Mouse (Mus musculus): ENCODE results near the gene Cfap97d2.

- TF ChIP-seq CTCF (IDR thresholded peaks at IDR 0.05; ENCODE audit: low read depth) (no peak), EP300 (IDR thresholded peaks at IDR 0.05; ENCODE audit: low read depth) (no peak)
Observed at GRCm38 (mm10) chr8:13747626-13748025, 41.9 kb downstream of the Cfap97d2 start.

Data from heart, postnatal 0 days (tissue).